Mouse (Mus musculus) layer of hippocampus, adult 9-10 months (tissue): ENCODE measurements around the gene Fam102a.

Experiments
- DNase-seq: peaks from one replicate; pipeline ENCODE4 v3.0.0; 2022; ENCODE audit warnings: low spot score

Fam102a gene

GRCm38 (mm10) chr2:32581450-32582095 lies 46.4 kb downstream of the Fam102a start:
- no peak for DNase-seq

GRCm38 (mm10) chr2:32582830-32583799 lies 48.0 kb downstream of the Fam102a start:
- DNase-seq = peak; percentile 91

- DNase-seq = no peak
Observed at GRCm38 (mm10) chr2:32585149-32585714, 50.1 kb downstream of the Fam102a start.

- DNase-seq = peak; percentile 70
Observed at GRCm38 (mm10) chr2:32586871-32587351, 51.8 kb downstream of the Fam102a start, which contains the start of gene St6galnac4. Gene St6galnac4, plus strand, starts transcription at chr2:32587095.

GRCm38 (mm10) chr2:32587731-32588321 lies 52.7 kb downstream of the Fam102a start:
- DNase-seq = no peak

GRCm38 (mm10) chr2:32589213-32589795 lies 54.2 kb downstream of the Fam102a start:
- no peak for DNase-seq

- no peak for DNase-seq
Observed at GRCm38 (mm10) chr2:32590224-32590623, 55.1 kb downstream of the Fam102a start.

- DNase-seq = no peak
Observed at GRCm38 (mm10) chr2:32591249-32591648, 56.1 kb downstream of the Fam102a start.

- DNase-seq = no peak
Observed at GRCm38 (mm10) chr2:32596725-32597124, 61.6 kb downstream of the Fam102a start.

GRCm38 (mm10) chr2:32597248-32597647 lies 62.1 kb downstream of the Fam102a start:
- DNase-seq = no peak

- no peak for DNase-seq
Observed at GRCm38 (mm10) chr2:32597699-32598098, 62.6 kb downstream of the Fam102a start.

GRCm38 (mm10) chr2:32598506-32598905 lies 63.4 kb downstream of the Fam102a start:
- no peak for DNase-seq

- DNase-seq = no peak
Observed at GRCm38 (mm10) chr2:32599409-32599808, 64.3 kb downstream of the Fam102a start, which contains the start of gene St6galnac6. Gene St6galnac6, plus strand, starts transcription at chr2:32599709.

- no peak for DNase-seq
Observed at GRCm38 (mm10) chr2:32601417-32602065, 66.4 kb downstream of the Fam102a start.

GRCm38 (mm10) chr2:32602600-32603054 lies 67.5 kb downstream of the Fam102a start:
- peak; percentile 79 for DNase-seq

- no peak for DNase-seq
Observed at GRCm38 (mm10) chr2:32604631-32605030, 69.5 kb downstream of the Fam102a start.

- DNase-seq = no peak
Observed at GRCm38 (mm10) chr2:32606161-32607142, 71.3 kb downstream of the Fam102a start.

GRCm38 (mm10) chr2:32607262-32607947 lies 72.3 kb downstream of the Fam102a start:
- no peak for DNase-seq

GRCm38 (mm10) chr2:32608141-32608777 lies 73.1 kb downstream of the Fam102a start:
- DNase-seq = no peak
